Mouse (Mus musculus) adrenal gland, adult (tissue): Measurements from ENCODE around the gene Epb41l3.

ENCODE experiments used
- DNase-seq, 2 experiments: peaks; one replicate each; pipeline ENCODE4 v3.0.0; 2022 to 2023; ENCODE audit warnings: low spot score in 1 of 2; ENCODE audit not compliant: inconsistent age in 2 of 2

Epb41l3 gene

DNA sequence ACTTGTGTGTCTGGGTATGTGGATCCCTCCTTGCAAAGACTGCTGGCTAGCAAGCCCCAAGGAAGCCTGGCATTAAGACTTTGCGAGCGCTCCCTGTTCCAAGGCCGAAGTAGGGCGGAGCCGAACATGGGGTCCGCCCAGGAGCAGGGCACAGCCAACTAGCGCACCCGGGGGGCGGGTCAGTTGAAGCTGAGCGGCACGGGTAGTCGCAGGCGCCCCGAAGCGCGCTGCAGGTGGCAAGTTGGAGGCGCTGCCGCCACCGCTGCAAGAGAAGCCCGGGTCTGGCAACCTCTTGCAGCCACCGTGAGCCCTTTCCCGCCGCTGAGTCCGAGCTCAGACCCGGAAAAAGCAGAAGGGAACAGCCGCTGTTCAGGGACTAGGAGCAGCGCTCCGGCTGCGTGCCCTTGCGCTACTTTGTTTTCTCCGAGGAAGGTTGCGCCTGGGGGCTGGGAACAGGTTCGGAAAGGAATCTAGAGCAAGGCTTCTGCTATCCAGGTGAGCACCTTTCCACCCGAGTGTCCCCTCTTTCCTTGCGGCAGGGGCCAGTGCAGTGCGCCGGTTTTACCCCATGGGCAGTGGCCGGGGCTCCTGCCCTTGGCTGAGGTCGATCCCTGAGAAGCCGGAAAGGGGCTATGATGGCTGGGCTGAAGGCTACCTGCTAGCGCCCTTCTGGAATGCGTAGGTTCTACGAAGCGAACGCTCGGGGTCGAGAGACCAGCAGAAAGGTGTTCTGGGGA is at the start of gene Epb41l3:
Epb41l3 (plus strand) TSS at position 183 of the 737 bp plus-strand sequence.
- peak; percentile 83 to 94 for DNase-seq

DNA sequence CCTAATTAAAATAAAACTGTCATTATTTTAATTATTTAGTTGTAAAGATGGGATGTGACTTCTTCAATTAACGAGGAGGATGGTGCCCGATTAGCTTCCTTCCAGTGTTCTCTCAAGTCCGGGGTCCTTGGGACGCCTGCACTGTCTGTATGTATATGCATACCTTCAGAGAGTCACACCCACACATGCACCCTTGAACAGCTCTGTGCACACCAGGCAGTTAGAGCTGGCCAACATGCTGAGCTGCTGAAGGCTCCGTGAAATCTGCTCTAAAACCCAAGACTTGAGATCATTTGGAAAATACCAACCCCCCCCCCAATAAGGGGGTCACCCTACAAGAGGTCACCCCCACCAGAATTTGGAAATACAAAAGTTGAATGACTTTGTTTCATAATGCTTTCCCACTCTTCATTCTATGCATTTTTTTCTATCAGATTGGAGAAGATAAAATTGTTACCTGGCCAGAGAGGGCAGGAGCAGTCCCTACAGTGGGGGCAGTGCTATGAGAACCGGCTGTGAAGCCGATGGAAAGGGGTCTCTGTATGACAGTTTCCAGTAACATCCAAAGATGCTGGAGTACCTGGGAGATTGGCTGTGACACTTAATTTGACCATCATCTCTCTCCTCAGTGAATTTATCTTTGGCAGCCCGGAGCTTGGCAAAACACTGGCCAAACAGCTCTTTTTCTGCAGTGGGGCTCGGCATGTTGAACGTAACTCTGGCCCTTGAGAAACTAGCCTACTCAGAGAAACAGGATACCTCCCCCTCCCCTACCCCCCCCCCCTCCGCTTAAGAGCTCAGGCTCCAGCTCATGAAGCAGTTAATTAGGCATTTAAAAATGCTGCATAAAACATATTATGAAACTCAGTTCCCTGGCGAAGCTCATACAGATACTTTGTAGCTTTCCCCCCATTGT is 36.5 kb upstream of the Epb41l3 start:
- no peak for DNase-seq

DNA sequence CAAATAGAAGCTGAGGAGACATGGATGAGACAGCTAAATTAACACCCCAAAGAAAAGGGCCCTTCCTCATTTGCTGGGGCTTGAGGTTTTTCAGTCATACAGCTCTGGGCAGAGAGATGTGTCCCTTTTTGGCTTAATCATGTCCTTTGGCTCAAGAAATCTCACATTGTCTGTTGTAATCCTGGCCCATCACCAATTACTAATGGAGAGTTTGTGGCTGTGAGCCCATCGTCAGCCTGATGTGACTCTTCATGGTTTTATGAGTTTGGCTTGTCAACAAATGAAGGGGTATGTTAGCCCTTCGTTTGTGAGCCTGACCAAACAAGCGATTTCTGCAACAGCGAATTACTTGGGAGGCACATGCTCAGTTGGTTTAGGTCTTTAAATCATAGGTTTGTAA is 34.0 kb upstream of the Epb41l3 start:
- DNase-seq = no peak

DNA sequence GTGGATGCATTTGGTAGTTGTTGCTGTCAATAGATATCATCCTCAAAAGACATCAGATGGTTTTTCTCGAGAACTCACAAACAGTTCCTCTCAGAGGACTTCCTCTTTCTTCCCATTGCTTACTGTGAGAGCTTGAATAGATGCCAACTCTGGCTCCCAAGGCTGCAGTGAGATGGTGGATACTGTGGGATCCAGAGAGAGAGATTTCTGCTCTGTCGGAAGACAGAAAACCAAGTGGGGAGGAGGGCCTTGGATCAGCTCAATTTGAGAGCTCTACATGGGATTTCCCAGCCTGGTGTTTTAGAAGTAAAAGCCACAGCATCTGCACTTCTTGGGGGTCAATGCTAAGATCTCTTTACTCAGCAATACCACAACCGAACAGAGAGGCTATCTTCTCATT is 26.7 kb upstream of the Epb41l3 start:
- DNase-seq = no peak

DNA sequence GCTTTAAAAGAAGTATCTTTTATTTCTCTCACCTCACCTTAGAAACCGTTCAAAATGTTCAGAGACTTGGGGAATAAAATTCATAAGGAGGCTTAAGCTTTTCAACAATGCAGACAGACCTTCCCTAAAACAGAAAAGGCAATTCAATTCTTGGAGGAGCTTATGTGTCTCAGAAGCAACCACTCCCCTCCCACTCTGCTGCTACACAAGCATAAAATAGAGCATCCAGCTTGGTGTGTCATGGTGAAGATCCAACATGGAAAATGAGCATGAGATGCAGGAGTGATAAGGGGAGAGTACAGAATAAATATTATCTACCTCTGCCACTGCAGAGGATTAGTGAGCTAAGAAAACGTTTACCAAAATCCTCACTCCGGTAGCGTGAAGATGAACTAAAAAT is 21.5 kb upstream of the Epb41l3 start:
- DNase-seq = no peak

DNA sequence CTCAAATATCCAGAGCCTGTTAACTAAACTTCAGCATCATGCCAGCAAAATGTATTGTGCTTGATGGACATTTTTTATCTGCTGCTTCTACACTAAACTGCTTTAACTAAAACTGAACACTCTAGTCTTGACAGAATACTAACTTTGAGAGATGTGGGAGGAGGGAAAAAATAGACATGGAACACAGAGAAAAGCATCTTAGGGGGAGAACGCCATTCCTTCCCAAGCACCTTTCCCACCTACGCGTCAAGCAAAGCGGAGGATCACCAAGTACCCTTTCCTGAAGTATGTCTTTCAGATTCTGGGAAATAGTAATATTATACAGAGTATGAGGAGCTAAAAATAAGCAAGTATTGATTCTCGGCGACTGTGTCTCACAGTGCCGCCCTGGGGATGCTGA is 15.7 kb upstream of the Epb41l3 start:
- DNase-seq = no peak

DNA sequence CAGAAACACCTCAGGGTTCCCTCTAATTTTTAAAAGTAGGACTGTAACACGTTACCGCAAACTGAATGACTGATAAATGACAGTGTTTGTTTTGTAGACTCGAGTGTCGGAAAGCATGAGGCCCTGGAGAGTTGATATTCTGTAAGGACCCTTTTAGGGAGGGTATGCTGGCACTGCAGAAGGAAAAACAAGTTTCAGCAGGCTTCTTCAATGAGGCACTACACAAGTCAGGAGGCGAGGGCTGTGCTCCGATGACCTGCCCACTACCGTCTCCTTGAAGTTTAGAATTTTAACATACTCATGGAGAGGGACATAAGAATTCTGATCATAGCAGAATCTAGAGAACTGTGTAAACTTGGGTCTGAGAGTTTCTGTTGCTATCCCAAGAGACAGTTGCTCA is 15.1 kb upstream of the Epb41l3 start:
- DNase-seq = no peak

DNA sequence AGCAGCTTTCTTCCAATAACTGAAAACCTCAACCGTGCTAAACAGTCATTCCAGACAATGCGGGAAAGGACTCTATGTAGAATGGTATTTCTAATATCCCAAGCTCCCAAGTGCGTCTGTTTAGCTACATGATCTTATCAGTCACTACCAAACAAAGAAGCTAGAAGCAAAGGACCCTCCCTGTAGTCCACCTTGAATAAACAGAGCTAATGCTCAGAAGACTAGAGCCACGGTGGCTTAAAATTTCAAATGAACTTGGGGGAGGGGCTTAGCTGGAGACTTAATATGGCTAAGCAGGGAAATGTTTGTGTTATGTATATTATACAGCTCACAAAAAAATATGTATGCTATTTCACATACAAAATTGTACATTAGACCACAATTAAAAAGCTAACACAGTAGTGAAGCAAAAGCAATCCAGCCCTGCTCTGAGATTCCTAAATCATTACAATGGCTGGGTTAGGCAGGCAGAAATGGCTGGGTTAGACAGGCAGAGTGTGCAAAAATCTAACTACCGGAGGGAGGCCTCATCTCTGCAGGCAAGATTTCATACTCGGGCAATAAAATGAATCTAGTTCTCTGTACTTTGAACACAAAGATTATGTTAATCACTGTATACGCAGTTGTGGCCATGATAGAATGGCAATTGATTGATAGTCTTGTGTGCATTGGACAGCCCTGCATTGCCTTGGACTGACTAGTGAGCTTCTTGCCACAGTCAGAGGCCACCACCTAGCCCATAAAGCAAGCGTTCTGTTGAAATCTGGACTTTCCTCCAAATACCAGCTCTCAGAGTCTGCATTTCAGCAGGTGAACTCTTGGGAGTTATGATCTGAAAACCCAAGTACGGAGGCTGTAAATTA is 13.4 kb upstream of the Epb41l3 start:
- DNase-seq = no peak

GRCm38 (mm10) chr17:69067937-69068739 is 7.3 kb upstream of the Epb41l3 start:
- DNase-seq = no peak

- no peak for DNase-seq
These were observed 1.4 kb upstream of the Epb41l3 start for GRCm38 (mm10) chr17:69074095-69074494.

DNA sequence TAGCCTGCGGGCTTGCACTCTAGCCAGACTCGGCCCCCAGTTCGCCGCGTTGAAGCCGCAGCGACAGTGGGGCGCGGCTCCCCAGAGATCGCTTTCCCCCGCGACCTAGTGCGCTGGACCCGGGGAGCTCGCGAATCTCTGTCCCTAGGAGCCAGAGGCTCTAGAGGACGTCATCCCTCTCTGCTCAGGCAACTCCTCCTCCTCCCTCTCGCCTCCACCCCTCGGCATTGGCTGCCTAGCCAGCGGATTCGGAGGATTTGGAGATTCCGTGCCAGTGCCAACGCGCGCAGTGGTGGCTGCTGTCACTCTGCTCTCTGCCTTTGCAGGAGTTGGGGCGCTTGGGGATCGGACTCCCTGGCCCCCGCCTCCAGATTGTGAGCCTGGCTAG is 749 bp downstream of the Epb41l3 start:
- DNase-seq = peak; percentile 65 to 91

- DNase-seq = peak; percentile 5 to 54
These were observed 1.5 kb downstream of the Epb41l3 start for GRCm38 (mm10) chr17:69076747-69077543.

GRCm38 (mm10) chr17:69077544-69077920 is 2.0 kb downstream of the Epb41l3 start:
- DNase-seq = no peak

DNA sequence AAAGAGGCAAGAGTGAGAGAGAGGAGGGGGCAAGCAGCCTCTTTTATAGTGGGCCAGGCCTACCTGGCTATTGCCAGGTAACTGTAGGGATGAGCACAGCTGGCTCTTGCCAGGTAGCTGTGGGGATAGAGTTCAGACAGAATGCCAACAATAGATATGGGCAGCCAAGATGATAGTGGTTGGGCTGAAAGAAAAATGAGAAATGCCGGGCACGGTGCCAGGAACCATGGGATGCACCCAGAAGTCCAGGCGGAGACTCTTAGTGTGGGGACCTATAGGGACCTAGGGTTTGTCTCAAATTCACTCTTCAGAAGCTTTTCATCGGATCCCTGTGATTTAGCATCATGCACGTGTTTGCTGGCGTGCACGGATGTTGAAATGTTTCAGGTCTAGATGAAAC is 6.8 kb downstream of the Epb41l3 start:
- no peak for DNase-seq

- no peak for DNase-seq
These were observed 16.1 kb downstream of the Epb41l3 start for GRCm38 (mm10) chr17:69091618-69092017.

GRCm38 (mm10) chr17:69097068-69097467 is 21.6 kb downstream of the Epb41l3 start:
- no peak for DNase-seq

GRCm38 (mm10) chr17:69097955-69098354 is 22.5 kb downstream of the Epb41l3 start:
- no peak for DNase-seq

- DNase-seq = no peak
These were observed 27.8 kb downstream of the Epb41l3 start for GRCm38 (mm10) chr17:69103326-69103725.

DNA sequence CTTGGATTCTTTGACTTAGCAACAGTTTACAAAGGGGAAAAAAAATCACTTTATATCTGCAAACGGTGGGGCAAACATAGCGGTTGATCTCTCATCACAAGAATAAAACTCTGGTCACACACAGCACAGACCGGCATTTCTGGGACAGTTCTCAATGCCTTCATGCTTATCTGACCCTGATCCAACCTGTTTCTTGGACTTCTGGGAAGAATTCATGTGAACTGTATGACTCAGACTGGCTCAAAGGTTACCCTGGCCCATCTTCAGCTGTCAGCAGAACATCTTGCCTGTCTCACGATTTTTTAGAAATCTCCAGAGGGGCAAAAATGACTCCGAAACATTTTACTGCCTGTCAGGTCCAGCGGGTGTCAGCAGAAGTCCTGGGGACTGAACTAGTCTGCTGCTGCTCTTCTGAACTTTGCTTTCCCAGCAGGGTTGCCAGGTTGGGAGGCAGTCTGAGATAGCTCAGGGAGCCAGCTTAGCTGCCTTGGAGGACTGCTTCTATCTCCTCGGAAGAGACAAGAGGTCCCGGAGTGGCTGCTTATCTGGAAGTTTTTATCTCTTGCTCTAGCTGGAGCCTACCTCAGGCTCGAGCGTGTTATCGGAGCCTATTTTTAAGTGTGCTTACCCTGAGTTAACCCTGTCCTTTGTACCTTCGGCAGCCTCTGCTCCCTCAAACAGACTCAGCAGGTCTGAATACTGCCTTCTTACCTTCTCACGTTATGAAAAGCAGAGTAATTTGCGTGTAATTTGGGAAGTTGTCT is 29.7 kb downstream of the Epb41l3 start:
- peak; percentile 15 to 75 for DNase-seq
